Mouse (Mus musculus): Measurements from ENCODE around the gene Il12b.

Gene Il12b

GRCm38 (mm10) chr11:44399763-44400162, at the start of gene Il12b:
Il12b (plus strand) TSS chr11:44400063.
- no peak for DNase-seq (ENCODE audit: low read depth, low spot score)

- no peak for DNase-seq (ENCODE audit: low read depth, low spot score)
Measured at GRCm38 (mm10) chr11:44354860-44355470, 44.9 kb upstream of the Il12b start.

- no peak for DNase-seq (ENCODE audit: low read depth, low spot score)
Measured at GRCm38 (mm10) chr11:44356171-44356570, 43.7 kb upstream of the Il12b start.

GRCm38 (mm10) chr11:44364536-44364935, 35.3 kb upstream of the Il12b start:
- DNase-seq (ENCODE audit: low read depth, low spot score), result no peak

- DNase-seq (ENCODE audit: low read depth, low spot score), result no peak
Measured at GRCm38 (mm10) chr11:44367711-44368110, 32.2 kb upstream of the Il12b start.

GRCm38 (mm10) chr11:44372856-44373255, 27.0 kb upstream of the Il12b start:
- DNase-seq (ENCODE audit: low read depth, low spot score), result no peak

GRCm38 (mm10) chr11:44377879-44378278, 22.0 kb upstream of the Il12b start:
- no peak for DNase-seq (ENCODE audit: low read depth, low spot score)

GRCm38 (mm10) chr11:44380432-44381051, 19.3 kb upstream of the Il12b start:
- no peak for DNase-seq (ENCODE audit: low read depth, low spot score)

GRCm38 (mm10) chr11:44382200-44382599, 17.7 kb upstream of the Il12b start:
- DNase-seq (ENCODE audit: low read depth, low spot score), result no peak

GRCm38 (mm10) chr11:44387031-44387430, 12.8 kb upstream of the Il12b start:
- no peak for DNase-seq (ENCODE audit: low read depth, low spot score)

GRCm38 (mm10) chr11:44389993-44390701, 9.7 kb upstream of the Il12b start:
- DNase-seq (ENCODE audit: low read depth, low spot score), result no peak

GRCm38 (mm10) chr11:44393101-44393810, 6.6 kb upstream of the Il12b start:
- DNase-seq (ENCODE audit: low read depth, low spot score), result no peak

GRCm38 (mm10) chr11:44395401-44395800, 4.5 kb upstream of the Il12b start:
- DNase-seq (ENCODE audit: low read depth, low spot score), result no peak

- no peak for DNase-seq (ENCODE audit: low read depth, low spot score)
Measured at GRCm38 (mm10) chr11:44397551-44397950, 2.3 kb upstream of the Il12b start.

GRCm38 (mm10) chr11:44398356-44398755, 1.5 kb upstream of the Il12b start:
- DNase-seq (ENCODE audit: low read depth, low spot score), result no peak

GRCm38 (mm10) chr11:44398782-44399225, 1.1 kb upstream of the Il12b start:
- DNase-seq (ENCODE audit: low read depth, low spot score), result peak; percentile 57

GRCm38 (mm10) chr11:44401635-44402548, 2.0 kb downstream of the Il12b start:
- peak; percentile 24 for DNase-seq (ENCODE audit: low read depth, low spot score)

GRCm38 (mm10) chr11:44405113-44405512, 5.2 kb downstream of the Il12b start:
- DNase-seq (ENCODE audit: low read depth, low spot score), result no peak

- no peak for DNase-seq (ENCODE audit: low read depth, low spot score)
Measured at GRCm38 (mm10) chr11:44405961-44406360, 6.1 kb downstream of the Il12b start.

- no peak for DNase-seq (ENCODE audit: low read depth, low spot score)
Measured at GRCm38 (mm10) chr11:44406457-44406856, 6.6 kb downstream of the Il12b start.

GRCm38 (mm10) chr11:44408626-44409025, 8.8 kb downstream of the Il12b start:
- no peak for DNase-seq (ENCODE audit: low read depth, low spot score)
